Mouse (Mus musculus) left cerebral cortex, postnatal 4 days (tissue): ENCODE measurements around the gene Zfyve28. TPM values are rescaled to one million over a fixed set of nuclear protein-coding genes. Genes with fewer than 3 reads are reported as not detected.

Experiments used
- DNase-seq: peaks from one replicate; pipeline ENCODE4 v3.0.0-alpha.2; 2022
- intact Hi-C: fragments of 180-260 bp; cut with DNase I; formaldehyde crosslinking; loops from one replicate; pipeline ENCODE4 v1.15.1; 2025
- total RNA-seq, 2 experiments: library from RNA; stranded (reverse); gene quantifications; 2 replicates each; pipeline ENCODE4 v1.2.3; 2021

The Zfyve28 gene
- 10 to 100 TPM; 18.7 to 19.9 TPM for total RNA-seq

GRCm38 (mm10) chr5:34288154-34288716, at the start of gene Zfyve28, which contains the start of gene Cfap99:
Zfyve28 (minus strand) TSS chr5:34288449.
Cfap99 (plus strand) TSS chr5:34288600.
- intact Hi-C loops, result no loop called here
- peak; percentile 95 for DNase-seq

DNA sequence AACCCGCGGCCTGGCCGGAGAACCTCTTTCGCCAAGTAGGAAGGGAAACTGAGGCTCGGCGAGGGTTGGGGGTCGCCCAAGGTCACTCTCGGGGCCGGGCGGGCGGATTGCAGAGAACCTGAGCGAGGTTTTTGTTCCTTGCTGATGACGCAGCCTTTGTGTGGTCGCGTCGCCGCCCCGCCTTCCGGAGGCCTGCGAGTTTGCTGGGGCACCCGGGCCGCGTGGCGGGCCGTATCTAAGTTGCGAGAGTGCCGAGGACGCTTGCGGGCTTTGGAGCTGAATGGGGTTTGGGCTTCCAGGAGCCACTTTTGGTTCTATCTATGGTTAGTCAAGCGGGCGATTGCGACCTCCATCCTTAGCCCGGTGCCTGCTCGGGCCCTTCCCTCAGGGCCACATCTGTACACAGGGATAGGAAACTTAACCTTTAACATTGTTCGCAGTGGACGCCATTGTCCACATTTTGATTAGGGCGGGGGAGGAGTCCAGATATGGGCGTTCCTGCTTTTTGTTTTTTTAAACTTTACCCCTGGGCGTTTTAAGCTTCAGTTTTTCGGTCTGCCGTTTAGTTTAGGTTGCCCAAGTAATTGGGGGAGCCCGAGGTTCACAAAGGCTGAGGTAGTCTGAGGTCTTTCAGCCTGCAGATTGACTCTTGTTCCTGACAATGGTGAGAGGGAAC, 48.7 kb upstream of the Zfyve28 start:
- DNase-seq, result peak; percentile 43
- intact Hi-C loops, result no loop called here

GRCm38 (mm10) chr5:34336097-34336774, 48.0 kb upstream of the Zfyve28 start, which contains the start of gene Rnf4:
Rnf4 (plus strand) TSS chr5:34336289.
- intact Hi-C loops, result no loop called here
- peak; percentile 99 for DNase-seq

DNA sequence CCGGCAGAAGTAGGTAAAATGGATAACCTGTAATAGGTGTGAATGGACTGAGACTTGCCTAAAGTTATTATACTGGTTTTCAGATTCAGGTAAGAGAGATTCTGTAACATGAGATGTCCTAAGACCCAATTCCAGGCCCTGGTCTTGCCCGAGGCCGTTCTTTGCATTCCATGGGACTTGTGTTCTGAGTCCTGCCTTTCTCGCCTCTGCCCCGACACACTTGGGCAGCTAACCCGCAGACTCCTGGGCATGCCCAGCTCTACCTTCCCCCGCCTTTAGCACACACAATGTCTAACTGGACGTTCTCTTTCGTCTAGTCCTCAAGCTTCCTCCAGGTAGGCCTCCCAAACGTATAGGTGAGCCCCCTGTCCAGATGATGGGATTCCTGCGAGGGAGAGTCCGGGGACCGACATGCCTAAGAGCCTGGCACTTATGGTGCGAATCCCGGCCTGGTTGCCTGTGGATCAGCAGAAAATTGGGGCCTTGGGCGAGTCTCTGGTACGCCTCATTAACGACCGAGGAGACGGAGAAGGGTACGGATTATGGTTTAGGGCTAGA, 47.4 kb upstream of the Zfyve28 start:
- intact Hi-C loops, result no loop called here
- no peak for DNase-seq

DNA sequence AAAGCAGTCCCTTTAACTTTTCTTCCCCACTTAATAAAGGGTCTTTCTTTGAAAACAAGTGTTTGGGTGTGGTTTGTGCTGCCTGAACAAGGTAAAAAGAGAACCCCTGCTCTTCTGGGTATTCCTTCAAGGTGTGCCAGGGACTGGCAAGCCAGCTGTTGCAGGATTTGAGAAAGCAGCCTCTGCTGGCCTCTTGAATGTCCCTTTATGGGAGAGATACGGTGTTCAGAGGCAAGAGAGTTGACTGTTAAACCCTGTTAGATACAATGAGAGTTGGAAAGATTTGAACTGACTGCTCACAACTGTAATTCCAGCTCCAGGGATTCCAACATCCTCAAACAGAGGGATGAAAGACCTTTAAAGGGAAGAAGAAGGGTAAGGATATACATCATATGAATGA, 45.8 kb upstream of the Zfyve28 start:
- DNase-seq, result no peak
- intact Hi-C loops, result no loop called here

DNA sequence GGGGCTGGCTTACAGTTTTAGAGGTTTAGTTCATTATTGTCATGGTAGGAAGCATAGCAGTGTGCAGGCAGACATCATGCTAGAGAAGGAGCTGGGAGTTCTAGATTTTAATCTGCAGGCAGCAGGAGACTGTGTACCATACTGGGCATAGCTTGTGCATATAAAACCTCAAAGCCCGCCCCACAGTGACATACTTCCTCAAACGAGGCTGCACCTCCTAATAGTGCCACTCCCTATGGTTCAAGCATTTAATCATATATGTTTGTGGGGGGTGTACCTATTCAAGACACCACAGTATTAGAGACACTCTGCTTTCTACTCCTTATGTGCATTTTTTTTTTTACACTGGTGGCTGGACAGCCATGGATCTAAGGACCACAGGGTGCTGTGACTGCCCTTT, 41.9 kb upstream of the Zfyve28 start:
- intact Hi-C loops, result no loop called here
- no peak for DNase-seq

DNA sequence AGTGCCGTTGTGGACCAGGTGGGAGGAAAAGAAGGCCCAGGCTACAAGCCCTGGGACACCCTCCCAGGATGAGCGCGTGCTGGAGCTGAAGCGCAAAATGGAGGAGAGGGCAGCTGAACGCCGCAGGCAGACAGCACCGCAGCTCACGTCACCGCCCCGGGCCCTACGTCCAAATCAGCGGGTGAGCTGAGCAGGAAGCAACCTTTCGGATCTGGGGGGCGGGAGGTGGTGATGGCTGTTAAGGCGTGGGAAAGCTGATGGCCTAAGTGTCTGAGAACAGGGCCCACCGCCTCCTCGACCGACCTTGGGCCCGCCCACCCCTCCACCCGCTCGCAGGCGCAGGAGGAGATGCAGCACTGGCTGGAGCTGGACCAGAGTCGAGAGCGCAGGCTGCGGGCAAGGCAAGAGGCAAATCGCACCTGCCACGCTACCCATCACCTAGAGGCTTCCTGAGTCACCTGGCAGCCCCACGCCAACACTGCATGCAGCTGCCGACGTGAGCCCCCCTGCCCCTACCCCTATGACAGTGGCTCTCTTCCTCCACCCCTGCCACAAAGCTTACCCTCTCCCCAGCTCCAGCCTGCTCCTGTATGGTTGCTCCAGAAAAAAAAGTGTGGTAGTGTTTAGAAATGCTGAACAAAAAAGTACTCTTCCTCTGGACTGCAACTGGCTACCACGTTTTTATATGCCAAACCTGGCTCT, 38.8 kb upstream of the Zfyve28 start:
- DNase-seq, result peak; percentile 48
- intact Hi-C loops, result no loop called here

- intact Hi-C loops, result no loop called here
- DNase-seq, result peak; percentile 7
These were observed 38.0 kb upstream of the Zfyve28 start for GRCm38 (mm10) chr5:34326249-34326691.

- intact Hi-C loops, result no loop called here
- DNase-seq, result no peak
These were observed 37.0 kb upstream of the Zfyve28 start for GRCm38 (mm10) chr5:34325286-34325685.

GRCm38 (mm10) chr5:34321236-34321635, 33.0 kb upstream of the Zfyve28 start:
- no peak for DNase-seq
- intact Hi-C loops, result no loop called here

- intact Hi-C loops, result no loop called here
- no peak for DNase-seq
These were observed 31.3 kb upstream of the Zfyve28 start for GRCm38 (mm10) chr5:34319491-34320034.

GRCm38 (mm10) chr5:34309016-34309415, 20.8 kb upstream of the Zfyve28 start:
- intact Hi-C loops, result no loop called here
- no peak for DNase-seq

GRCm38 (mm10) chr5:34302377-34302776, 14.1 kb upstream of the Zfyve28 start:
- intact Hi-C loops, result no loop called here
- no peak for DNase-seq

DNA sequence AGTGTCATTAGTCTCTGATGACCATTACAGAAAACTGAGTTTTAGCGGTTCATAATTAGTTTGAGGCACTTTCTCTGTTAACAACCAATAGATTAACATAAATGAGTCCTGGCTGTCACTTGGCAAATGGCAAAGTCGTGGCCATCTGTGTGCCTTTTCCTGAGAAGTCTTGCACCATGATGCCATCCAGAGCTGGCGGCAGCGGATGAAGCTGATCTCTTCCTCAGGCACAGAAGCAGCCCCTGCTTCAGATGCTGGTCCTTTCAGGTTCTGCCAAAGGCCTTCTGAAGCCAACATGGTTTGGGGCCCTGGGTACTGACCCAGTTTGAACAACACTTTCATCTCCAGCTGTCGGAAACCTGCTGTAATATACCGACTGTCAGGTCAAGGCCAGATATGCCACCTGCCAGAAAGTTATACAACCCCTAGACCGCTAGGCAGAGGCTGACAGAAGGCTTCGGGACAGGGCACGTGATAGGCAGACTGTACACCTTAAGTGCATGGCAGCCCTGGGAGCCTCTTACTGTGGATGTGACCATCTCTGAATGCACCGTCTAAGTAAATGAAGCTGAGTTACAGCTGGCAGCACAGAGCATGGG, 10.8 kb upstream of the Zfyve28 start:
- no peak for DNase-seq
- intact Hi-C loops, result no loop called here

- intact Hi-C loops, result no loop called here
- no peak for DNase-seq
These were observed 9.8 kb upstream of the Zfyve28 start for GRCm38 (mm10) chr5:34298061-34298460.

- DNase-seq, result no peak
- intact Hi-C loops, result no loop called here
These were observed 6.9 kb upstream of the Zfyve28 start for GRCm38 (mm10) chr5:34295141-34295540.

- no peak for DNase-seq
- intact Hi-C loops, result no loop called here
These were observed 6.4 kb upstream of the Zfyve28 start for GRCm38 (mm10) chr5:34294696-34295095.

DNA sequence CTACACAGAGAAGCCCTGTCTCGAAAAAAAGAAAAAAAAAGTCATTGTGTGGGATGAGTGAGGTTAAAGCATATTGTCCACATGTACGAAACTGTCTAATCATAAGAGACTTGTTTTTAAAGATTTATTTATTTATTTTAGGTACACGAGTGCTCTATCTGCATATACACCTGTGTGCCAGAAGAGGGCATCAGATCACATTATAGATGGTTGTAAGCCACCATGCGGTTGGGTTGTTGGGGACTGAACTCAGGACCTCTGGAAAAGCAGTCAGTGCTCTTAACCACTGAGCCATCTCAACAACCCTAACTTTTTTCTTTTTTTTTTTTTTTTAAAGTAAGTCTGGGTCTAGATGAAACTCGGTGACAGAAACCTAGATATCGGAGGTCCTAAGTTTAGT, 5.1 kb upstream of the Zfyve28 start:
- DNase-seq, result no peak
- intact Hi-C loops, result no loop called here

GRCm38 (mm10) chr5:34289286-34289685, 1.0 kb upstream of the Zfyve28 start:
- intact Hi-C loops, result no loop called here
- DNase-seq, result no peak

DNA sequence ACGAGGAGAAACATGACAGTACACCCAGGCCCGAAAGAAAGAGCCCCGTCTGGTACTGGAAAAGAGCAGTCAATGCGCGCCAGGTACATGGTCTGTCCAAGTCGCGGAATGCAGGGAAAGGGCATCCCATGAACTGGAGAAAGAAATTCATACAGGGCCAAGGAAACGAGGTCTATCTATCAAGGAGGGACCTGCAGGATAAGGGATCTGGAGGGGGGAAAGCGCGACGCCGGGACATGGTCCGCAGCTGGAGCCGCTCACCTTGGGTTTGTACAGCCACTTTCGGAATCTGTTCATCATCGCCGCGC, 457 bp downstream of the Zfyve28 start:
- DNase-seq, result no peak
- intact Hi-C loops, result no loop called here
